Mouse (Mus musculus): ENCODE data around the gene Cdsn. TPM values are rescaled to one million over a fixed set of nuclear protein-coding genes. Genes with fewer than 3 reads are reported as not detected.

The Cdsn gene
- 0.17 TPM in 1 of 2 replicates, not detected in the other for polyA plus RNA-seq (2014; fragmentation: Nextera tagmentation; extraction: Ambion mirVana)

GRCm38 (mm10) chr17:35551881-35552414, at the start of gene Cdsn:
Cdsn (plus strand) TSS chr17:35552128.
- Histone ChIP-seq H3K27ac (ENCODE audit: low read depth, low read length) (no peak within 1 kb of the TSS), H3K9me3 (ENCODE audit: control insufficient read depth, low read length) (no peaks in the 10 kb centered on the region)

GRCm38 (mm10) chr17:35502226-35502625, 49.7 kb upstream of the Cdsn start:
- no peak overlapping the region for H3K4me3 ChIP-seq (ENCODE audit: low read depth, low read length)
- H3K9ac ChIP-seq (ENCODE audit: low read depth, low read length), result no peak overlapping the region
- peaks cover 30% of the 10 kb centered on the region for H3K27me3 ChIP-seq (replicated peaks; ENCODE audit: control insufficient read depth, insufficient read depth, low read length)
- no peak for ATAC-seq (replicated peaks; ENCODE audit: low FRiP score)
- WGBS, result 10% methylated on average over 6 of the region's 6 CpGs
- H3K4me1 ChIP-seq (replicated peaks; ENCODE audit: control insufficient read depth, insufficient read depth, low read length), result no peaks in the 10 kb centered on the region
- no peaks in the 10 kb centered on the region for H3K36me3 ChIP-seq (ENCODE audit: control insufficient read depth, insufficient read depth, low read length)
- H3K4me2 ChIP-seq, result no peak overlapping the region
- H3K9me3 ChIP-seq (ENCODE audit: control insufficient read depth, low read length), result no peaks in the 10 kb centered on the region
- no peak overlapping the region for H3K27ac ChIP-seq (ENCODE audit: low read depth, low read length)
- no peak for DNase-seq (ENCODE audit: low spot score)

More at GRCm38 (mm10) chr17:35551881-35552414, at the start of gene Cdsn:
- ATAC-seq (replicated peaks; ENCODE audit: low FRiP score), result no peak
- Histone ChIP-seq H3K27me3 (replicated peaks; ENCODE audit: control insufficient read depth, insufficient read depth, low read length) (no peaks in the 10 kb centered on the region), H3K9ac (ENCODE audit: low read depth, low read length) (no peak within 1 kb of the TSS), H3K4me1 (replicated peaks; ENCODE audit: control insufficient read depth, insufficient read depth, low read length) (no peaks in the 10 kb centered on the region), H3K36me3 (ENCODE audit: control insufficient read depth, insufficient read depth, low read length) (no peaks in the 10 kb centered on the region), H3K4me2 (no peak within 1 kb of the TSS), H3K4me3 (ENCODE audit: low read depth, low read length) (no peak within 1 kb of the TSS)
- no peak for DNase-seq (ENCODE audit: low spot score)
- 75% methylated on average over 10 of the region's 10 CpGs for WGBS

GRCm38 (mm10) chr17:35502762-35503161, 49.2 kb upstream of the Cdsn start:
- H3K9ac ChIP-seq (ENCODE audit: low read depth, low read length), result no peak overlapping the region
- DNase-seq (ENCODE audit: low spot score) (no peak), ATAC-seq (replicated peaks; ENCODE audit: low FRiP score) (no peak)
- H3K4me3 ChIP-seq (ENCODE audit: low read depth, low read length), result no peak overlapping the region
- no peaks in the 10 kb centered on the region for H3K4me1 ChIP-seq (replicated peaks; ENCODE audit: control insufficient read depth, insufficient read depth, low read length)
- H3K36me3 ChIP-seq (ENCODE audit: control insufficient read depth, insufficient read depth, low read length), result no peaks in the 10 kb centered on the region
- WGBS, result 56% methylated on average over 5 of the region's 5 CpGs
- H3K9me3 ChIP-seq (ENCODE audit: control insufficient read depth, low read length), result no peaks in the 10 kb centered on the region
- no peak overlapping the region for H3K4me2 ChIP-seq
- H3K27me3 ChIP-seq (replicated peaks; ENCODE audit: control insufficient read depth, insufficient read depth, low read length), result peaks cover 35% of the 10 kb centered on the region
- H3K27ac ChIP-seq (ENCODE audit: low read depth, low read length), result no peak overlapping the region

GRCm38 (mm10) chr17:35503849-35504248, 48.1 kb upstream of the Cdsn start:
- H3K36me3 ChIP-seq (ENCODE audit: control insufficient read depth, insufficient read depth, low read length), result no peaks in the 10 kb centered on the region
- no peak overlapping the region for H3K27ac ChIP-seq (ENCODE audit: low read depth, low read length)
- ATAC-seq (replicated peaks; ENCODE audit: low FRiP score) (no peak), DNase-seq (ENCODE audit: low spot score) (no peak)
- H3K9ac ChIP-seq (ENCODE audit: low read depth, low read length), result no peak overlapping the region
- no peak overlapping the region for H3K4me3 ChIP-seq (ENCODE audit: low read depth, low read length)
- no peaks in the 10 kb centered on the region for H3K4me1 ChIP-seq (replicated peaks; ENCODE audit: control insufficient read depth, insufficient read depth, low read length)
- H3K4me2 ChIP-seq, result no peak overlapping the region
- peaks cover 44% of the 10 kb centered on the region for H3K27me3 ChIP-seq (replicated peaks; ENCODE audit: control insufficient read depth, insufficient read depth, low read length)
- WGBS, result 30% methylated on average over 5 of the region's 5 CpGs
- no peaks in the 10 kb centered on the region for H3K9me3 ChIP-seq (ENCODE audit: control insufficient read depth, low read length)

- no peak for ATAC-seq (replicated peaks; ENCODE audit: low FRiP score)
- no peak overlapping the region for H3K9ac ChIP-seq (ENCODE audit: low read depth, low read length)
- H3K4me2 ChIP-seq, result no peak overlapping the region
Measured at GRCm38 (mm10) chr17:35504628-35505481, 47.1 kb upstream of the Cdsn start.

GRCm38 (mm10) chr17:35505776-35506175, 46.2 kb upstream of the Cdsn start, which contains the start of gene Pou5f1:
Pou5f1 (plus strand) TSS chr17:35506018.
- Histone ChIP-seq H3K4me3 (ENCODE audit: low read depth, low read length) (no peak within 1 kb of the TSS), H3K9me3 (ENCODE audit: control insufficient read depth, low read length) (no peaks in the 10 kb centered on the region), H3K27me3 (replicated peaks; ENCODE audit: control insufficient read depth, insufficient read depth, low read length) (peaks cover 53% of the 10 kb centered on the region), H3K4me1 (replicated peaks; ENCODE audit: control insufficient read depth, insufficient read depth, low read length) (no peaks in the 10 kb centered on the region), H3K36me3 (ENCODE audit: control insufficient read depth, insufficient read depth, low read length) (no peaks in the 10 kb centered on the region), H3K9ac (ENCODE audit: low read depth, low read length) (no peak within 1 kb of the TSS), H3K4me2 (no peak within 1 kb of the TSS), H3K27ac (ENCODE audit: low read depth, low read length) (no peak within 1 kb of the TSS)
- no peak for ATAC-seq (replicated peaks; ENCODE audit: low FRiP score)
- 40% methylated on average over 12 of the region's 13 CpGs for WGBS
- no peak for DNase-seq (ENCODE audit: low spot score)

More at GRCm38 (mm10) chr17:35504628-35505481, 47.1 kb upstream of the Cdsn start:
- H3K36me3 ChIP-seq (ENCODE audit: control insufficient read depth, insufficient read depth, low read length), result no peaks in the 10 kb centered on the region
- DNase-seq (ENCODE audit: low spot score), result no peak
- no peak overlapping the region for H3K4me3 ChIP-seq (ENCODE audit: low read depth, low read length)
- 23% methylated on average over 8 of the region's 8 CpGs for WGBS
- peaks cover 53% of the 10 kb centered on the region for H3K27me3 ChIP-seq (replicated peaks; ENCODE audit: control insufficient read depth, insufficient read depth, low read length)
- no peaks in the 10 kb centered on the region for H3K4me1 ChIP-seq (replicated peaks; ENCODE audit: control insufficient read depth, insufficient read depth, low read length)
- no peaks in the 10 kb centered on the region for H3K9me3 ChIP-seq (ENCODE audit: control insufficient read depth, low read length)
- H3K27ac ChIP-seq (ENCODE audit: low read depth, low read length), result no peak overlapping the region

- Histone ChIP-seq H3K4me2 (no peak overlapping the region), H3K4me3 (ENCODE audit: low read depth, low read length) (no peak overlapping the region), H3K36me3 (ENCODE audit: control insufficient read depth, insufficient read depth, low read length) (no peaks in the 10 kb centered on the region), H3K4me1 (replicated peaks; ENCODE audit: control insufficient read depth, insufficient read depth, low read length) (no peaks in the 10 kb centered on the region), H3K9ac (ENCODE audit: low read depth, low read length) (no peak overlapping the region), H3K9me3 (ENCODE audit: control insufficient read depth, low read length) (no peaks in the 10 kb centered on the region), H3K27ac (ENCODE audit: low read depth, low read length) (no peak overlapping the region), H3K27me3 (replicated peaks; ENCODE audit: control insufficient read depth, insufficient read depth, low read length) (peaks cover 53% of the 10 kb centered on the region)
- DNase-seq (ENCODE audit: low spot score), result no peak
- ATAC-seq (replicated peaks; ENCODE audit: low FRiP score), result no peak
- WGBS, result 22% methylated on average over 10 of the region's 10 CpGs
Measured at GRCm38 (mm10) chr17:35506881-35507280, 45.0 kb upstream of the Cdsn start.

- ATAC-seq (replicated peaks; ENCODE audit: low FRiP score), result no peak
- 14% methylated on average over 13 of the region's 13 CpGs for WGBS
- Histone ChIP-seq H3K4me3 (ENCODE audit: low read depth, low read length) (no peak overlapping the region), H3K27me3 (replicated peaks; ENCODE audit: control insufficient read depth, insufficient read depth, low read length) (peaks cover 53% of the 10 kb centered on the region), H3K9me3 (ENCODE audit: control insufficient read depth, low read length) (no peaks in the 10 kb centered on the region), H3K4me1 (replicated peaks; ENCODE audit: control insufficient read depth, insufficient read depth, low read length) (no peaks in the 10 kb centered on the region), H3K27ac (ENCODE audit: low read depth, low read length) (no peak overlapping the region), H3K36me3 (ENCODE audit: control insufficient read depth, insufficient read depth, low read length) (no peaks in the 10 kb centered on the region), H3K9ac (ENCODE audit: low read depth, low read length) (no peak overlapping the region), H3K4me2 (no peak overlapping the region)
- no peak for DNase-seq (ENCODE audit: low spot score)
Measured at GRCm38 (mm10) chr17:35507556-35508260, 44.2 kb upstream of the Cdsn start.

Data from liver, embryonic 11.5 days (tissue).